In the genomic region with DNA sequence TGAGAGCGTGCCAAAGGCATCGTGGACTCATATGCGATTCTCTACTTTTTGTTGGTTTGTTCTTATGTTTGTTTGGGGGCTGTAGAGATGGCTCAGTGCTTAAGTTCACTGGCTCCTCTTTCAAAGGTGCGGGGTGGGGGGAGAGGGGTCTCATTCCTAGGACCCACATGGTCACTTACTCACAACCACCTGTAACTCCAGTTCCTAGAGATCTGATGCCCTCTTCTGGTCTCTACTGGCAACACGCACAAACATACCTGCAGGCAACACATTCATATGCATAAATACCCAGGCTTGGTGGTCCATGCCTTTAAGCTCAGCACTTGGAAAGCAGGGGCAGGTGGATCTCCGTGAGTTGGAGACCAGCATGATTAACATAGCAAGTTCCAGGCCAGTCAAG, we compare ENCODE assay signal across 15 mouse cellular contexts.
DNase-seq lines count a peak whose midpoint lies in the region; ATAC-seq and TF ChIP-seq lines count a peak whose summit lies in the region.
"Had no signal": no experiment of that assay in that cellular context is flagged by ENCODE, and none has a peak within 500 bp of the region (broad histone marks: within the 10 kb centered on the region; RNA-seq: fewer than 3 reads in every experiment).

No protein-coding gene starts in this region.

- ATAC-seq in granulocyte monocyte progenitor cell, adult 5-6 weeks (replicated peaks; ENCODE audit: poor library complexity, severe bottlenecking) = 0 out of 2 replicates have a peak, but pooled peaks have one; percentile 33

- no peak for TF ChIP-seq POLR2A in lung, adult 2 months (IDR thresholded peaks at IDR 0.05; ENCODE audit: borderline replicate concordance, extremely low read depth, low read depth, low read length)
- TF ChIP-seq POLR2A in ES-Bruce4 (IDR thresholded peaks at IDR 0.05; ENCODE audit: insufficient read depth, low read length) = no peak

- 74% methylated on average over 6 of the region's 6 CpGs for WGBS in heart, embryonic 10.5 days
- WGBS in lung, adult 2 months = 85% methylated on average over 6 of the region's 6 CpGs

- TF ChIP-seq EP300 in ES-Bruce4 (IDR thresholded peaks at IDR 0.05; ENCODE audit: insufficient read depth, low read depth, low read length) = no peak

- DNase-seq in heart, embryonic 10.5 days (ENCODE audit: low spot score) = peak; percentile 64
- no peak for DNase-seq in heart, adult 18-20 months
- DNase-seq in lung, adult 2 months = no peak
- DNase-seq in lung, postnatal 25 days (ENCODE audit: low spot score) = no peak
- DNase-seq in thymus, postnatal 10 days (ENCODE audit: low spot score in 2 of 2) = no peak
- DNase-seq: cerebellum, adult 8-10 months; gastrocnemius, adult 2 months; right cerebral cortex, adult 18-20 months; thymus, postnatal 25 days had no signal

- no peaks in the 10 kb centered on the region for H3K36me3 ChIP-seq in heart, embryonic 10.5 days
- H3K36me3 ChIP-seq in ES-Bruce4 (ENCODE audit: control insufficient read depth, insufficient read depth, low read length, poor library complexity, severe bottlenecking) = no peaks in the 10 kb centered on the region
- H3K36me3 ChIP-seq: heart, embryonic 15.5 days; hindbrain, embryonic 15.5 days; neural tube, embryonic 15.5 days had no signal

- H3K27ac ChIP-seq in heart, embryonic 10.5 days = no peak overlapping the region
- H3K27ac ChIP-seq in ES-Bruce4 (ENCODE audit: insufficient read depth, low read length) = no peak overlapping the region
- H3K27ac ChIP-seq: gastrocnemius, adult 2 months; heart, embryonic 15.5 days; hindbrain, embryonic 15.5 days; macrophage; neural tube, embryonic 15.5 days had no signal

- H3K9me3 ChIP-seq in heart, embryonic 10.5 days = no peaks in the 10 kb centered on the region
- no peaks in the 10 kb centered on the region; the same call in 1 of the 2 replicates for H3K9me3 ChIP-seq in ES-Bruce4 (replicated peaks; ENCODE audit: control insufficient read depth, insufficient read depth, low read length, poor library complexity, severe bottlenecking)
- H3K9me3 ChIP-seq: heart, embryonic 15.5 days; neural tube, embryonic 15.5 days had no signal

- H3K4me3 ChIP-seq in heart, embryonic 10.5 days = no peak overlapping the region
- no peak overlapping the region for H3K4me3 ChIP-seq in lung, adult 2 months (replicated peaks; ENCODE audit: extremely low read depth, low read depth, low read length)
- no peak overlapping the region for H3K4me3 ChIP-seq in ES-Bruce4 (ENCODE audit: low read depth, low read length)
- H3K4me3 ChIP-seq: gastrocnemius, adult 2 months; heart, embryonic 15.5 days; hindbrain, embryonic 15.5 days; neural tube, embryonic 15.5 days had no signal

- H3K27me3 ChIP-seq in heart, embryonic 10.5 days (ENCODE audit: insufficient read depth, poor library complexity, severe bottlenecking) = no peaks in the 10 kb centered on the region
- H3K27me3 ChIP-seq in ES-Bruce4 (ENCODE audit: control insufficient read depth, insufficient read depth, low read length, poor library complexity, severe bottlenecking) = no peaks in the 10 kb centered on the region
- H3K27me3 ChIP-seq: heart, embryonic 15.5 days; hindbrain, embryonic 15.5 days had no signal

- 0 out of 2 replicates have a peak, but pooled peaks have one; percentile 4 for TF ChIP-seq CTCF in lung, adult 2 months (IDR thresholded peaks at IDR 0.05; ENCODE audit: insufficient read depth, low read length)
- TF ChIP-seq CTCF in ES-Bruce4 (IDR thresholded peaks at IDR 0.05; ENCODE audit: low read depth, low read length) = peak; percentile 0

- no peak overlapping the region for H3K9ac ChIP-seq in ES-Bruce4 (ENCODE audit: low read depth, poor library complexity, severe bottlenecking)
- H3K9ac ChIP-seq: heart, embryonic 15.5 days; hindbrain, embryonic 15.5 days; neural tube, embryonic 15.5 days had no signal

- no peaks in the 10 kb centered on the region for H3K4me1 ChIP-seq in heart, embryonic 10.5 days
- no peaks in the 10 kb centered on the region for H3K4me1 ChIP-seq in lung, adult 2 months (ENCODE audit: control insufficient read depth, insufficient read depth, low read length)
- no peaks in the 10 kb centered on the region for H3K4me1 ChIP-seq in ES-Bruce4 (ENCODE audit: control insufficient read depth, insufficient read depth, low read length)
- H3K4me1 ChIP-seq: heart, embryonic 15.5 days; hindbrain, embryonic 15.5 days; neural tube, embryonic 15.5 days had no signal
